Mouse (Mus musculus): ENCODE data around the gene Zfhx3. TPM values are rescaled to one million over a fixed set of nuclear protein-coding genes. Genes with fewer than 3 reads are reported as not detected.

The Zfhx3 gene
- total and polyA plus RNA-seq, 3 experiments = 0.11 to 0.30 TPM; not detected in 1

GRCm38 (mm10) chr8:108022404-108022803 is 80.0 kb downstream of the Zfhx3 start:
- DNase-seq (ENCODE audit: low spot score) = no peak
- TF ChIP-seq POLR2AphosphoS5 (IDR thresholded peaks at IDR 0.05; ENCODE audit: insufficient replicate concordance, low read depth, low read length) (no peak), GATA1 (IDR thresholded peaks at IDR 0.05; ENCODE audit: borderline replicate concordance, low read length) (no peak), TAL1 (conservative IDR thresholded peaks at IDR 0.05; ENCODE audit: low read depth, low read length) (no peak), GATA2 (IDR thresholded peaks at IDR 0.05; ENCODE audit: borderline replicate concordance, low read depth, low read length) (no peak), CTCF (IDR thresholded peaks at IDR 0.05; ENCODE audit: low read depth, low read length) (no peak)

DNA sequence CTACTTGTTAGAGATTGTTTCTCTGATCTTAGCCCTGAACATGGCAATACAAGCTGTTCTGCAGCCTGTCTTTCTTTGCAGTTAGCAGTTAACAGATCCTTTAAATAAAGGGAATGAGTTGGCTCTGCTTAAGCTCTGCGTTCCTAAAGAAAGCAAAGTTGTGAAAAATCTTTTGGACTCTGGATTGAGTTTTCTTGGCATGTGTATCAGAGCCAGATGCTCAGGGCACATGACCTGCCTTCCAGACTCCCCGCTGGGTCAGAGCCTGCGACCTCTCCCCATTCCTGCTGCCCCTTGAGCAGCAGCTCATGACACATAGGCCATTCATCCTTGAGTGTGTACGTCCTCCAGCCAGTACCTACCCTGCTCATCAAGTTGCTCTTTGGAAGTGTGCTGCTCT is 81.9 kb downstream of the Zfhx3 start:
- Histone ChIP-seq H3K27me3 (ENCODE audit: insufficient read depth, low read length) (no peaks in the 10 kb centered on the region), H3K4me1 (ENCODE audit: insufficient read depth, low read depth, low read length) (no peaks in the 10 kb centered on the region), H3K4me3 (ENCODE audit: low read depth, low read length) (no peak overlapping the region), H3K9me3 (replicated peaks) (peaks cover 74% of the 10 kb centered on the region), H3K36me3 (replicated peaks) (no peaks in the 10 kb centered on the region)
- ATAC-seq (ENCODE audit: extremely low read depth, insufficient number of reproducible peaks, low FRiP score, poor library complexity, severe bottlenecking) (no peak), DNase-seq (ENCODE audit: low spot score) (no peak)
- TF ChIP-seq CTCF (IDR thresholded peaks at IDR 0.05; ENCODE audit: low read depth, low read length) = no peak
- TF ChIP-seq POLR2AphosphoS5 (IDR thresholded peaks at IDR 0.05; ENCODE audit: insufficient replicate concordance, low read depth, low read length) = no peak
- TF ChIP-seq GATA1 (IDR thresholded peaks at IDR 0.05; ENCODE audit: borderline replicate concordance, low read length) = no peak
- TF ChIP-seq GATA2 (IDR thresholded peaks at IDR 0.05; ENCODE audit: borderline replicate concordance, low read depth, low read length) = no peak
- no peak for TF ChIP-seq TAL1 (conservative IDR thresholded peaks at IDR 0.05; ENCODE audit: low read depth, low read length)

More at GRCm38 (mm10) chr8:108022404-108022803, 80.0 kb downstream of the Zfhx3 start:
- Histone ChIP-seq H3K36me3 (replicated peaks) (no peaks in the 10 kb centered on the region), H3K27me3 (ENCODE audit: insufficient read depth, low read length) (no peaks in the 10 kb centered on the region), H3K9me3 (replicated peaks) (peaks cover 68% of the 10 kb centered on the region), H3K4me1 (ENCODE audit: insufficient read depth, low read depth, low read length) (no peaks in the 10 kb centered on the region), H3K4me3 (ENCODE audit: low read depth, low read length) (no peak overlapping the region)
- no peak for ATAC-seq (ENCODE audit: extremely low read depth, insufficient number of reproducible peaks, low FRiP score, poor library complexity, severe bottlenecking)

- H3K9me3 ChIP-seq (replicated peaks) = peaks cover 70% of the 10 kb centered on the region
- no peaks in the 10 kb centered on the region for H3K36me3 ChIP-seq (replicated peaks)
- no peaks in the 10 kb centered on the region for H3K4me1 ChIP-seq (ENCODE audit: insufficient read depth, low read depth, low read length)
- DNase-seq (ENCODE audit: low spot score) (no peak), ATAC-seq (ENCODE audit: extremely low read depth, insufficient number of reproducible peaks, low FRiP score, poor library complexity, severe bottlenecking) (no peak)
- H3K27me3 ChIP-seq (ENCODE audit: insufficient read depth, low read length) = no peaks in the 10 kb centered on the region
- no peak overlapping the region for H3K4me3 ChIP-seq (ENCODE audit: low read depth, low read length)
- no peak for TF ChIP-seq GATA2 (IDR thresholded peaks at IDR 0.05; ENCODE audit: borderline replicate concordance, low read depth, low read length)
- no peak for TF ChIP-seq GATA1 (IDR thresholded peaks at IDR 0.05; ENCODE audit: borderline replicate concordance, low read length)
- TF ChIP-seq CTCF (IDR thresholded peaks at IDR 0.05; ENCODE audit: low read depth, low read length) = no peak
- no peak for TF ChIP-seq TAL1 (conservative IDR thresholded peaks at IDR 0.05; ENCODE audit: low read depth, low read length)
- TF ChIP-seq POLR2AphosphoS5 (IDR thresholded peaks at IDR 0.05; ENCODE audit: insufficient replicate concordance, low read depth, low read length) = no peak
These were observed 82.8 kb downstream of the Zfhx3 start for GRCm38 (mm10) chr8:108025249-108025648.

DNA sequence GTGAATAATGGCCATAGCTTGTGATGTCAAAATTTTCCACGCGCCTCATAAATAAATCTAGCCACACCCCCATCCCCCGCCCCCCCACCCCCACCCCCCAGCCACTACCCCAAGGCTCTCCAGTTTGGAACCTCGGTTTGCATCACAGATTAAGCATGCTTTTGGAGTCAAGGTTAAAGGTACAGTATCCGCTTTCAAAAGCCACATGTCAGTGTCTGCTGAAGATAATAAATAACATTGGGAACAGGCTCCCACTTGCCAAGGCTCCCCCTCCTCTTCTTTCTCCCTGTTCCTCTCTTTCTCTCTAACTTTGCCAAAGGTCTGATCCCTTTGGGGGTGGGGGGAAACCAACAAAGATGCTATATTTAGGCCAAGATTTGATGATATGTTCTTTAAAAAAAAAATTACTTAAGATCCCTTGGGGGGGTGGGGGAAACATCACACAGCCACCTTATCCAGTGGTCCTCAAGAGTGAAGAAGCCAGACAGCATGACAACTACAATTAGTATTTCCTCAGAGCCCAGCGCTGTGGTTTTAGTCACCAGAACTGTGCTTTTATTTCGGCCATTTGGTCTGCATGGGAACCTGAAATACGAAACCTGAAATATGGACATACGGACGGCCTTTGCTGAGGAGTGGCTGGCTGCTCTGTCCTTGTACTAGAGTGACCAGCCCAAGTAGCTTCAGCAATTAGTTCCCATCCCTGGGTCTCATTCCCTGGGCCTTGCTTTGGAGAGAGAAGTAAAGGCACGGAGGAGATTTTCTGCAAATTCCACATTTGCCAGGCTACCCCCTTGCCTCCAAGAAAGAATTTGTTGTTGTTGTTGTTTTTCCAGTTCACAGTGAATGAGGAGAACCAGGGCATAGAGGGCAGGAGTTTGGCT is 84.4 kb downstream of the Zfhx3 start:
- Histone ChIP-seq H3K4me1 (ENCODE audit: insufficient read depth, low read depth, low read length) (no peaks in the 10 kb centered on the region), H3K36me3 (replicated peaks) (no peaks in the 10 kb centered on the region), H3K4me3 (ENCODE audit: low read depth, low read length) (no peak overlapping the region), H3K9me3 (replicated peaks) (peaks cover 62% of the 10 kb centered on the region), H3K27me3 (ENCODE audit: insufficient read depth, low read length) (no peaks in the 10 kb centered on the region)
- TF ChIP-seq TAL1 (conservative IDR thresholded peaks at IDR 0.05; ENCODE audit: low read depth, low read length) = no peak
- no peak for TF ChIP-seq CTCF (IDR thresholded peaks at IDR 0.05; ENCODE audit: low read depth, low read length)
- no peak for TF ChIP-seq GATA2 (IDR thresholded peaks at IDR 0.05; ENCODE audit: borderline replicate concordance, low read depth, low read length)
- no peak for TF ChIP-seq POLR2AphosphoS5 (IDR thresholded peaks at IDR 0.05; ENCODE audit: insufficient replicate concordance, low read depth, low read length)
- no peak for TF ChIP-seq GATA1 (IDR thresholded peaks at IDR 0.05; ENCODE audit: borderline replicate concordance, low read length)
- DNase-seq (ENCODE audit: low spot score) = no peak
- ATAC-seq (ENCODE audit: extremely low read depth, insufficient number of reproducible peaks, low FRiP score, poor library complexity, severe bottlenecking) = no peak

GRCm38 (mm10) chr8:108027561-108028025 is 85.1 kb downstream of the Zfhx3 start:
- DNase-seq (ENCODE audit: low spot score) = no peak
- no peaks in the 10 kb centered on the region for H3K4me1 ChIP-seq (ENCODE audit: insufficient read depth, low read depth, low read length)
- TF ChIP-seq TAL1 (conservative IDR thresholded peaks at IDR 0.05; ENCODE audit: low read depth, low read length) (no peak), GATA2 (IDR thresholded peaks at IDR 0.05; ENCODE audit: borderline replicate concordance, low read depth, low read length) (no peak), POLR2AphosphoS5 (IDR thresholded peaks at IDR 0.05; ENCODE audit: insufficient replicate concordance, low read depth, low read length) (no peak)
- no peak; the same call in 1 of the 2 replicates for ATAC-seq (ENCODE audit: extremely low read depth, insufficient number of reproducible peaks, low FRiP score, poor library complexity, severe bottlenecking)
- H3K36me3 ChIP-seq (replicated peaks) = no peaks in the 10 kb centered on the region
- no peaks in the 10 kb centered on the region for H3K27me3 ChIP-seq (ENCODE audit: insufficient read depth, low read length)
- H3K9me3 ChIP-seq (replicated peaks) = peaks cover 62% of the 10 kb centered on the region
- H3K4me3 ChIP-seq (ENCODE audit: low read depth, low read length) = no peak overlapping the region

DNA sequence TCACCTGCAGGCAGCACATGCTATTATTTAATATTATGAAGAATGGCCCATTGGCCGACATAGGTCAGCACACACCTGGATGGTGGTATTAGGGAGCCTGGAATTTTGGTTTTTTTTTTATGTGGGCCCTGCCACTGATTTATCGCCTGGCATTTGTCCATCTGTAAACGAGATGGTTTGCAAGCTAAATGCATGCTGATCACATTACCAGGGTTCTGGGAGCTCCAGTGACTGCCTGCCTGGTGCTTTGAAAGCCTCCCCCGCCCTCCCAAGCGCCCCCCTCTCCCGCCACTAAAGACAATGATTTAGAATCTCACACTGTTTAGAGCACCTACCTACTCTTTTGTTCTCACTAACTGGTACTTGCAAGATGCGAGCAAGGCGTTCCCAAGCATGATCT is 86.0 kb downstream of the Zfhx3 start:
- peaks cover 58% of the 10 kb centered on the region for H3K9me3 ChIP-seq (replicated peaks)
- TF ChIP-seq GATA2 (IDR thresholded peaks at IDR 0.05; ENCODE audit: borderline replicate concordance, low read depth, low read length) (no peak), CTCF (IDR thresholded peaks at IDR 0.05; ENCODE audit: low read depth, low read length) (no peak), GATA1 (IDR thresholded peaks at IDR 0.05; ENCODE audit: borderline replicate concordance, low read length) (no peak), POLR2AphosphoS5 (IDR thresholded peaks at IDR 0.05; ENCODE audit: insufficient replicate concordance, low read depth, low read length) (no peak), TAL1 (conservative IDR thresholded peaks at IDR 0.05; ENCODE audit: low read depth, low read length) (no peak)
- DNase-seq (ENCODE audit: low spot score) = no peak
- H3K27me3 ChIP-seq (ENCODE audit: insufficient read depth, low read length) = no peaks in the 10 kb centered on the region
- no peaks in the 10 kb centered on the region for H3K4me1 ChIP-seq (ENCODE audit: insufficient read depth, low read depth, low read length)
- no peaks in the 10 kb centered on the region for H3K36me3 ChIP-seq (replicated peaks)
- ATAC-seq (ENCODE audit: extremely low read depth, insufficient number of reproducible peaks, low FRiP score, poor library complexity, severe bottlenecking) = no peak
- no peak overlapping the region for H3K4me3 ChIP-seq (ENCODE audit: low read depth, low read length)
